Mouse (Mus musculus) embryonic facial prominence, embryonic 11.5 days (tissue): ENCODE measurements around the gene 4933428G20Rik. TPM values are rescaled to one million over a fixed set of nuclear protein-coding genes. Genes with fewer than 3 reads are reported as not detected.
A peak's percentile ranks its signal among the peaks of the same experiment; 100 is the strongest.

ENCODE experiments used
- ATAC-seq: fragments of 200-750 bp; cut with Nextera tagmentation; replicated peaks from 2 replicates; pipeline ENCODE4 v1.8.0; 2017; ENCODE audit warnings: low read depth; ENCODE audit not compliant: insufficient number of reproducible peaks, low FRiP score, low TSS enrichment
- DNase-seq: peaks from one replicate; pipeline ENCODE4 v3.0.0-alpha.2; 2015; ENCODE audit warnings: low spot score
- H3K27ac ChIP-seq: fragments of 300-500 bp; sonication (generic); replicated peaks from 2 replicates; pipeline ENCODE4 v1.5.1; 2014; ENCODE audit warnings: mild to moderate bottlenecking, low read depth, low read length, control low read depth
- H3K27me3 ChIP-seq: fragments of 300-500 bp; sonication (generic); 2 replicates; pipeline ENCODE4 v1.6.1; 2014; ENCODE audit warnings: mild to moderate bottlenecking, low read length, moderate library complexity, mixed read lengths; ENCODE audit not compliant: control insufficient read depth, insufficient read depth
- H3K36me3 ChIP-seq: fragments of 300-500 bp; sonication (generic); replicated peaks from 2 replicates; pipeline ENCODE4 v1.6.1; 2014; ENCODE audit warnings: low read depth, mild to moderate bottlenecking, low read length, moderate library complexity, mixed read lengths; ENCODE audit not compliant: control insufficient read depth, insufficient read depth
- H3K4me1 ChIP-seq: fragments of 300-500 bp; sonication (generic); 2 replicates; pipeline ENCODE4 v1.6.1; 2014; ENCODE audit warnings: low read length, mixed read lengths; ENCODE audit not compliant: control insufficient read depth, insufficient read depth
- H3K4me2 ChIP-seq: fragments of 300-500 bp; sonication (generic); 2 replicates; pipeline ENCODE4 v1.6.1; 2014; ENCODE audit warnings: low read depth, mild to moderate bottlenecking, control low read depth, low read length, moderate library complexity
- H3K4me3 ChIP-seq: fragments of 300-500 bp; sonication (generic); 2 replicates; pipeline ENCODE4 v1.5.1; 2014; ENCODE audit warnings: low read depth, low read length, control low read depth
- H3K9ac ChIP-seq: fragments of 300-500 bp; sonication (generic); replicated peaks from 2 replicates; pipeline ENCODE4 v1.6.1; 2014; ENCODE audit warnings: mild to moderate bottlenecking, control low read depth, low read length
- H3K9me3 ChIP-seq: fragments of 300-500 bp; sonication (generic); replicated peaks from 2 replicates; pipeline ENCODE4 v1.6.1; 2016; ENCODE audit warnings: mild to moderate bottlenecking, low read length, inconsistent platforms, mixed read lengths; ENCODE audit not compliant: control insufficient read depth
- WGBS: fragments of 180-500 bp; shearing (Covaris S2); extraction: QIAGEN DNeasy Blood & Tissue Kit; methylation state at CpG from one replicate; pipeline ENCODE4 v1.1.7; 2014; 5-methylcytosine and 5-hydroxymethylcytosine counted together
- polyA plus RNA-seq: library from polyadenylated mRNA; unstranded; fragments of >200 nt; fragmentation: Nextera tagmentation; extraction: Ambion mirVana; gene quantifications from 2 replicates; pipeline ENCODE4 v1.2.1, GENCODE M21; 2014

Gene 4933428G20Rik
- polyA plus RNA-seq, 1 experiment from 2014 or later: not detected

DNA sequence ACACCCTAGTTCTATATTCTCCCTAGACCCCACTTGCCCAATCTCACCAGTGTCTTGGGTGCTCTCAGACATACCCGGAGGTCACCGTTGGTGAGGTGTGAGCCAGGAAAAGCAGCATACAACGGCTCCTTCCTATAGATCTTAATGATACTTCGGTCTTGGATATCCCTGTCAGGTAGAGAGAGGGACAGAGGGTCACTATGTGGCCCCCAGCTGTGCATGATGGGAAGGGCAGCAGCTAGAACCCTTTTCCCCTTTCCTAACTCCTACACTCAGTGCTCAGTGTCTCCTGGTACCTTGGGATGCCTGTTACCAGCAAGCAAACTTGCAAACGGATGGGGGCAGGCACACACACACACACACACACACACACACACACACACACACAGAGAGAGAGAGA lies 35.5 kb upstream of the 4933428G20Rik start:
- DNase-seq (no peak), ATAC-seq (no peak)
- WGBS: 50% methylated on average over 5 of the region's 5 CpGs
- Histone ChIP-seq H3K36me3 (no peaks in the 10 kb centered on the region), H3K4me3 (no peak overlapping the region), H3K4me2 (no peak overlapping the region), H3K4me1 (peaks cover 19% of the 10 kb centered on the region), H3K9ac (no peak overlapping the region), H3K9me3 (no peaks in the 10 kb centered on the region), H3K27ac (no peak overlapping the region), H3K27me3 (peaks cover 62% of the 10 kb centered on the region)

DNA sequence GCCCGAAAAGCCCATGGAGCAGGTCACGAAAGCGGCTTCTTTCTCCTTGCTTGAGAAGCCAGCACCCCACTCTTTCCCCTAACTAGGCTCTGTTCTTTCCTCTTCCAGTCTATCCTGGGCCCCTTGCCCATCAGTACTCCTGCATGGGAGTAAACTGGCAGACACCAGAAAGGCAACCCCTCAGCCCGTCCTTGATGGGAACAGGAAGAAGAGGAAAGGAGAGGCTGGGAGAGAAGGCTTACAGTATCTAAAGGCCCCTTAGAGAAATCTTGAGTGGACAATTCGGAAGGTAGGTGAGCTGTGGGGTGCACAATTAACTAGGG lies 35.1 kb upstream of the 4933428G20Rik start:
- Histone ChIP-seq H3K4me3 (0 out of 2 replicates have a peak overlapping the region, but pooled peaks have one; percentile 21), H3K4me1 (peaks cover 19% of the 10 kb centered on the region), H3K9ac (no peak overlapping the region; the same call in 1 of the 2 replicates), H3K9me3 (no peaks in the 10 kb centered on the region), H3K4me2 (no peak overlapping the region), H3K36me3 (no peaks in the 10 kb centered on the region), H3K27me3 (peaks cover 62% of the 10 kb centered on the region), H3K27ac (no peak overlapping the region)
- DNase-seq: no peak
- ATAC-seq: no peak
- WGBS: 22% methylated on average over 5 of the region's 5 CpGs

DNA sequence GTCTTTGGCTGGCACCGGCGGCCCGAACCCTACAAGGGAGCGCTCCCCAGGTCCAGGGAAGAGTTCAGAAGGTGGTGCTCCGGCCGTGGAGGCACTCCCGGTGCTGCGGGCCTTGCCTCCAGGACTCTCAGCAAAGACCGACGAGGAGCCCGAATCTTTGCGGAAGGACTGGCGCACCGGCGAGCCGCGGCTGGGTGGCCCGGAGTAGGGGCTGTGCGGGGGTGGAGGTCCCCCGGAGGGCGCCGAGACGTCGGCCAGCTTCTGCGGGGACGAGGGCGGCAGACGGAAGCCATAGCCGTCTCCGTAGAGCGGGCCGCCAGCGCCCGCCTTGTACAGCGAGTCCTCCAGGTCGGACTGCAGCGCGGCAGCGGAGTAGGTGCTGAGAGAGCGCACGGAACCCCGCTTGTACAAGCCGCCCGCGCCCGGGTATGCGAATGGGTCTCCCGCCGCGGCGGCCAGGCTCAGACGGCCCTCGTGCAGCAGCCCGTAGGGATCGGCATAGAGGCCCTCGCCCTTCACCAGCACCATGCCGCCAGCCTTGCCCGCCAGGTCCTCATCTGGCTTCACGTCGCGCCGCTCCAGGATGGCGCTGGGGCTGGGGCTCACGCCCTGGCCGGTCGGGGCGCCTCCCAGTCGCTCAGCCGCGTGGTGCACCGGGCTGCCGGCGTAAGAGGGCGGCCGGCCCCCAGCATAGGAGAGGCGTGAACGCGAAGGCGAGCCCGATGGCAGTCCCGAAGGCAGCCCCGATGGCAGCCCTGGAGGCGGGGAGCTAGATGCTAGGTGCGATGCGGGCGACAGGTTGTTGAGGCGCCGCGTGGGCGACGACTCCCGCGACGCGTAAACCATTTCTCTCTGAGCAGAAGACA lies 34.5 kb upstream of the 4933428G20Rik start:
- WGBS: 2% methylated on average over 95 of the region's 95 CpGs
- Histone ChIP-seq H3K9ac (no peak overlapping the region; the same call in 1 of the 2 replicates), H3K4me1 (peaks cover 19% of the 10 kb centered on the region), H3K27me3 (peaks cover 62% of the 10 kb centered on the region), H3K9me3 (no peaks in the 10 kb centered on the region), H3K4me2 (peak overlapping the region; percentile 21; the same call in 1 of the 2 replicates), H3K27ac (no peak overlapping the region), H3K4me3 (peak overlapping the region; percentile 21; the same call in 1 of the 2 replicates), H3K36me3 (no peaks in the 10 kb centered on the region)
- DNase-seq (peak; percentile 51), ATAC-seq (no peak)

DNA sequence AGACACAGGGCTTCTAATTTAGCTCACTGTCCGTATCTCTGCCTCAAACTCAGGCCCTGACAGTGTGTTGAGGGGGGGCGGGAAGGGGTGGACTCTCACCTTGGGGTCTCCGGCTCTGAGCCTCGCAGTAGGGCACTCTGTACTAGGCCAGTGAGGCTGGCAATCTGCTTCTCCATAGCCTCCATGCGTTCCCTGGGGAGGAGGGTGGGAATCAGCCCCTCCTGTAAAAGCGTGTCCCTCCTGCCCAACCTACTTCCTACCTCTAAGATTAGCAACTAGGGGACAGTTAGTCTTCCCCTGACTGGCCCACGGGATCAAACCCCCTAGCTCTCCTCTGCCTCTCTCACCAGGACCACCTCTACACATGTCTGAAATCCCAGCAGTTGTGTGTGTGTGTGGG lies 33.5 kb upstream of the 4933428G20Rik start:
- Histone ChIP-seq H3K9me3 (no peaks in the 10 kb centered on the region), H3K36me3 (no peaks in the 10 kb centered on the region), H3K9ac (no peak overlapping the region), H3K4me2 (no peak overlapping the region), H3K27me3 (peaks cover 62% of the 10 kb centered on the region), H3K4me1 (peaks cover 19% of the 10 kb centered on the region), H3K4me3 (no peak overlapping the region), H3K27ac (no peak overlapping the region)
- WGBS: 19% methylated on average over 7 of the region's 7 CpGs
- ATAC-seq (0 out of 2 replicates have a peak, but pooled peaks have one; percentile 7), DNase-seq (no peak)

DNA sequence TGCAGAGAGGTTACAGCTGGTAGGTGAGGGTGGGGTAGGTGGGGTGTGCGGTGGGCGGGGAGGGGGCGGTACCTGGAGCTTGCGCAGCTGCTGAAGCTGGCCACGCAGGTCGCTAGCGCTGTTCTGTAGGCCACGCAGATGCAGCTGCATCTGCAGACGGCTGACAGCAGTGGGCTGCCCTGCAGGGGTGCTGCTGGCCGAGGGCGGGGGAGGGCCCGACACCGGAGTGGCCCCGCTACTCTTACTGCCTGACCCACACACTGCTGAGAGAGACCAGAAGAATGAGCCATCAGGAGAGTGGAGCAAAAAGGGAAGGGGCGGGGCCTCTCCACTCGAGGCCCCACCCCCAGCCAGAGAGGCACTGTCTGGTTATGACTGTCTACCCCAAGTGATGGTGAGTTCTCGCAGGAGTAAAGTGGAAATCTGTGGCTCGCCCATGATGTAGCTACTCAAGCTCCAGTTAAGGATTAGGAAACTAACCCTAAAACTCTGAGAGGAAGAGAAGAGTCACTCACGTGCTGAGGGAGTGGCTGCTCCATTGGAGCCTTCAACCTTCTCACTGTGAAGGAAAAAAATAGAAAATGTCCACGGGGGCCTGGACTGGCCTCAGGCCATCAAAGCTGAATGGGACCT lies 32.9 kb upstream of the 4933428G20Rik start:
- ATAC-seq (peak; percentile 55), DNase-seq (peak; percentile 46)
- Histone ChIP-seq H3K9ac (no peak overlapping the region), H3K27me3 (peaks cover 61% of the 10 kb centered on the region), H3K4me1 (peaks cover 19% of the 10 kb centered on the region), H3K4me2 (peak overlapping the region; percentile 42), H3K36me3 (no peaks in the 10 kb centered on the region), H3K4me3 (peak overlapping the region; percentile 15; the same call in 1 of the 2 replicates), H3K9me3 (no peaks in the 10 kb centered on the region), H3K27ac (no peak overlapping the region)
- 3% methylated on average over 20 of the region's 20 CpGs for WGBS

DNA sequence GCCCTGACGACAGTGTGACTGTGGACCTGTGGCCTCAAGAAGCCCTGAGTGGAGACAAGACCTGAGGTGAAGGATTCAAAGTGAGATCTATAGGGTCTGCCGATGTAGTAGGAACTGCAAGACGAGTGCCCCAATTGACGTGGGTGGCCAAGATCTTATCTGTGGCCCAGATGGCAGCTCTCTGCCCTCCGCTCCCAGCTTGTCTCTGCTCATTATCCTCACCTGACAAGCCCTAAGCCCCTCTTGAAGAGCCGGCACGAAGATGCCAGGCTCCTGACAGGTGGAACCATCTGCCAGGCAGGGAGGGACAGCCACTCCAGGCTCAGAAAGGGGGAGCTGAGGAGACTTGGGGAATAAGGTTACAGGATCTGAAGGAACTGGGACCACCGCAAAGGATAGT lies 32.2 kb upstream of the 4933428G20Rik start:
- DNase-seq (no peak), ATAC-seq (no peak)
- H3K27me3 ChIP-seq: peaks cover 54% of the 10 kb centered on the region
- H3K4me3 ChIP-seq: peak overlapping the region; percentile 44
- 19% methylated on average over 8 of the region's 8 CpGs for WGBS
- peaks cover 19% of the 10 kb centered on the region for H3K4me1 ChIP-seq
- H3K36me3 ChIP-seq: no peaks in the 10 kb centered on the region
- peak overlapping the region; percentile 97 for H3K4me2 ChIP-seq
- no peak overlapping the region for H3K9ac ChIP-seq
- no peak overlapping the region for H3K27ac ChIP-seq
- no peaks in the 10 kb centered on the region for H3K9me3 ChIP-seq

DNA sequence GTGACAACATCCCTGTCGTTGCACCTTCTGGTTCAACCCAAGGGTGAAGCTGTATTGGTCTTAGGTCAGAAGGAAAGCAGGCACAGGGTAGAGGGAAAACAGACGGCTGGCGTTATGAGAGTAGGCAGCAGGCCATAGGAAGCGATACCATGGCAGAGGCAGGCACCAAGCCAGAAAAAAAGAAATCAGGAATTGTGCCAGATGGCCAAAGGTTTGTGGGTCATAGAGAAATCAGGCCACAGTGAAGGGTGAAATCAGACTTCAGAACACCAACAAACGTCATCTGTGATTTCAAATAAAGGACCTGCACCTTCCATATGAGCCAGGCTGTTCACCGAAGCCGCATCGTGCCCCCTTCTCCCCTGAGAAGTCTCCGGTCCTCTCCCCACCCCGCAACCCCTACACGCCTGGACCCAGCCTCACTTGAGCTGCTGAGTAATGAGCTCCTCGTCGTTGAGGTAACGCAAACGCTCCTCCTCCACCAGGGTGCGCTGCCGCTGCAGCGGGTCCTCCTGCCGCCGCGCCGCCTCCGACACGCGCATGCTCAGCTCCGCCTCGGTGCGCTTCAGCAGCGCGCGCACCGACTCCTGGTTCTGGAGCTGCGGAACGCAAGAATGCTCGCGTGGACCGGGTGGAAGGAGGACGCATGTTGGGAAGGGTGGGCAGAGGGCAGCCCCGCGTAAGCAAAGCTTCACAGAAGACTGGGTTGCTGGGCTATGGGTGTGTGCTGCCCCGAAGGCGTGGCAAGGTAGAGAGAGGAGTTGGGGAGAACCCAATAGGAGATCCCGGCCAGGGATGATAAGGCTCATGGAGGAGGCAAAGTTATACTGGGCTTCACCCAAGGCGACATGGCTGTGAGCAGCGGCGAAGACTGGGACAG lies 31.5 kb upstream of the 4933428G20Rik start:
- H3K27me3 ChIP-seq: peaks cover 47% of the 10 kb centered on the region
- H3K36me3 ChIP-seq: no peaks in the 10 kb centered on the region
- peaks cover 18% of the 10 kb centered on the region for H3K4me1 ChIP-seq
- ATAC-seq (peak; percentile 50; the same call in 1 of the 2 replicates), DNase-seq (peak; percentile 93)
- peak overlapping the region; percentile 50 for H3K9ac ChIP-seq
- no peaks in the 10 kb centered on the region for H3K9me3 ChIP-seq
- WGBS: 7% methylated on average over 46 of the region's 46 CpGs
- no peak overlapping the region for H3K27ac ChIP-seq
- peak overlapping the region; percentile 44 for H3K4me3 ChIP-seq
- peak overlapping the region; percentile 97 for H3K4me2 ChIP-seq
